Mouse (Mus musculus) hematopoietic stem cell, adult 5-6 weeks (primary cell): ENCODE data around the gene Tmem199. TPM values are rescaled to one million over a fixed set of nuclear protein-coding genes. Genes with fewer than 3 reads are reported as not detected.

Experiments used
- ATAC-seq, 2 experiments: fragments of 125-278 bp in 1 of 2; replicated peaks in 1 of 2; 2 replicates each; pipeline ENCODE4 v1.8.0; 2016 to 2017; ENCODE audit warnings: inconsistent platforms in 2 of 2, mild to moderate bottlenecking in 2 of 2, moderate number of reproducible peaks in 2 of 2, low read depth in 1 of 2, moderate TSS enrichment in 1 of 2; ENCODE audit not compliant: low FRiP score in 2 of 2, poor library complexity in 2 of 2, severe bottlenecking in 2 of 2, insufficient read depth in 1 of 2, low TSS enrichment in 1 of 2
- total RNA-seq: library from RNA; stranded (forward); fragments of 172-1452, 232-1000 nt; gene quantifications from 2 replicates; pipeline ENCODE4 v1.2.3, GENCODE M21; 2017

Gene Tmem199
- total RNA-seq, 1 experiment from 2014 or later, result 27.9 TPM

DNA sequence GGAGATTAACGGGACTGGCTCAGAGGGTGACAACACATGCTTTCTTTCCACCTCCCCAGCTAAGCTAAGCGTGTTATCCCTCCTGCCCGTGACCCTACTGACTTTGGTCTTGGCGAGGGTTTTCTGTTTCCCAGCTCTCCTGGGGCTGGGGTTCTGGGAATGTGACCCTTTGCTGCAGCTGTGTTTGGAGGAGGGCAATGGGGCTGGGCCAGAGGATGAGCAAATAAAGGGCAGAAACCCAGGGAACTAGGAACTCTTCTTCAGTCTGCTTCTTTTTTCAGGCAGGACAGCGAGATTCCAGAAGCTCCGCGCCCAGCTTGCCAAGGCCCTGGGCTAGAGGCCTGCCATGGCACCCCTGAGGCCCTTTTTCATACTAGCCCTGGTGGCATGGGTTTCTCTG, 13.0 kb downstream of the Tmem199 start, which contains the start of gene Vtn:
Gene Vtn, plus strand, starts transcription at position 88 of the 400 bp plus-strand sequence.
- ATAC-seq, result no peak

- ATAC-seq, result peak; percentile 96 to 98
These were observed 14.1 kb downstream of the Tmem199 start, which contains the start of gene Sarm1 for GRCm38 (mm10) chr11:78497544-78498522. Gene Sarm1 (minus strand): TSS chr11:78497754.

DNA sequence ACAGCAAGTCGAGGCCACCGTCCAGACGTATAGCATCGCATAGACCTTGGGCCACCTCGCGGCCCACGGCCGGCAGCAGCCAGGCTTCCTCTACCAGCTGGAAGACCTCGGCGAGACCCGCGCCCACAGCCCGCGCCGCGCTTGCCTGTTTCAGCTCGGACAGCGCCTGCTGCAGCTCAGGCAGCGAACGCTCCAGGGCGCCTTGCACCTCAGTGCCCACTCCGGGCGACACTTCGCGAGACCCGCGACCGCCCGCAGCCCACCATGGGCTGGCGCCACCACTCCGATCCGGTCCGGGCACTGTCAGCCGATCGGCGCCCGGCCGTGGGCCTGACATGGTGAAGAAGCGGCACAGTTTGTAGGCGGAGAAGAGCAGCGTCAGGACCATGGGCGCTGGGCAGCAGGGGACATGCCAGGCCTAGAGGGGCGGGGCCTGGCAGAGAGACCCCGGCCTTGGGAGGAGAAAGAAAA, 14.9 kb downstream of the Tmem199 start:
- ATAC-seq, result no peak

- ATAC-seq, result no peak
These were observed 16.1 kb downstream of the Tmem199 start for GRCm38 (mm10) chr11:78495904-78496303.

DNA sequence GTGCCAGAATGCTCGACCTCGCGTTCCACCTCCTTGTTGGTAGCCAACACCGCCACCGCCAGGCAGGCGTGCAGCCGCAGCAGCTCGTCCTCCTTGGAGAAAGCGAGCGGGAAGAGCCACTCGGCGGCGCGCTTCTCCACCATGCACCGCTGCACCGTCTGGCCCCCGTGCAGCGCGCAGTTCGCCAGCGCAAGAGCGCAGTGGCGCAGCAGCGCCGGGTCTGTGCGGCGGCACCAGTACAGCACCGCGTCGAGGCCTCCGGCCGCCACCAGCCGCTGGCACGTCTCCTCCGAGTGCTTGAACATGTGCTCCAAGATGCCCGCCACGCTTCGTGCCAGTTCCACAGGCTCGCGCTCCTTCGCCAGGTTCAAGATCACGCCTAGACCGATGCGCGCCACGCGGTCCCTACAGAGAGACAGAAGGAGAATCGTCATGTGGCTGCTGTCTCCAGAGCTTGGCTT, 21.2 kb downstream of the Tmem199 start:
- ATAC-seq, result peak in 1 of 2 experiments; percentile 32; a peak in 1 of 4 replicates

DNA sequence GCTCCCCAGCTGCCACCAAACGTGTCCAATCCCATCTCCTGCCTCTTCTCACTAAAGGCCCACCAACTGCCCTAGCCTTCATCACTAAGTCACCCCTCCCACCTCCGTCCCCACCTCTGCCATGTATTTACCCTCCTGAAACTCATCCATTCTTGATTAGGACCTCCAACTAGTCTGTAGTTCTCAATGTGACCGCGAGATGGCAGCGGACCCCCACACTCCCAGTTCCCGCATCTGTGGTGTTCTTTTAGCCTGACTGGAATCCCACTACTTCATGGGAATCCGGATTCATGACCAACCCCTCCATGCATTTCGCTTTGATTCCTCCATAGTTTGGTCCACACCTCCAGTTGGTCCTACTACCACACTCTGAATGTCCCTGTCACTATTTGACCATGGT, 23.8 kb downstream of the Tmem199 start:
- peak; percentile 34 to 49; a peak in 1 of 4 replicates for ATAC-seq

GRCm38 (mm10) chr11:78483639-78484038, 28.3 kb downstream of the Tmem199 start:
- no peak for ATAC-seq

- ATAC-seq, result no peak
These were observed 36.7 kb downstream of the Tmem199 start for GRCm38 (mm10) chr11:78475289-78475688.

DNA sequence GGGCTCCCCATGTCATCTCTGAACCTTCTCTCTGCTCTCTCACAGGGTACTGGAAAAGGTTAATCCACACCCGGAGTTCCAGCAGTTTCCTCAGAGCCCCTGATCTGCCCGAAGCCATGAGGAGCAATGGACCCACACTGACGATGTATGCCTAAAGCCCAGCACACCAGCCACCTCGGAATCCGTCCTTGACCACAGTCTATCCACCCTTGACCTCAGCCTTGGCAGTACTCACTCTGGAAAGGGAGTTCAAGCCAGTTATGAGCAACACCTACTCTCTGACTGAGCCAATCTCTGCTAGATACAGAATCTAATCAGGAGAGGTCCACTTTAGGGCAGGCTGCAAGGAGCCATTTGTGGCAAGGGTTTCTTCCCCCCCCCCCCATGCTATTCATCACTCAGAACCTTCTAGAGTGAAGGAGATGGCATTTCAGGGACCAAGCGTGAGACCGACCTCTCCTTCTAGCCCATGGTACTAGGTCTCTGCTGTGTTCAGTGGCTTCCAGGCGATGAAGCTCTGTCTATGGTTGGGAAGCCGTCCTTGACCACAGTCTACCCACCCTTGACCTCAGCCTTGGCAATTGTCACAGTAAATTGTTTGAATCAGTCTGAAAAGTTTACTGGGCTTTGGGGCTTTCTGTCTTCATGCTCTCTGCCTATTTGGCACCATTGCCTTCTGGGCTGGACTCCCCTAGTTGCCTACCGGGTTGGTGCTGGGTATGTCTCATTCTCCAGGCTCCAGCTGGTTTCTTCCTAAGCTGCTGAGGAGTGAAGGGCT, 40.5 kb downstream of the Tmem199 start:
- no peak for ATAC-seq

DNA sequence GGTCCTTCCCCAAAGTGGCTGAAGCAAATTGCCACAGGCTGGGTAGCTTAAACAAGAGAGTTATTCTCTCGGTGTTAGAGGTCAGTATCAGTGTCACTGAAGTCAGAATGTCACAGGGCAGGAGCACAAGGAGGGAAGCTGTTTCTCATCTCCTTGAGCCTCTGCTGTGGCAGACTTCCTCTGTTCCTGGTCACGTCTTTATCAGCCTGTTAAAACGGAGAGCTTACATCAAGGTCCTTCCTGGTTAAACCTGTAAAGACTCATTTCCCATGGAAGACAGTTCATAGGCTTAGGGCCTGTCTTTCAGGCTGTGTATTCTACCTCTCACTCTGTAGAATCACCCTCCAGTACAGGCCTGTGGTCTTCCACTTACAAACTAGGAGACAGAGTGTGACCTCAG, 44.0 kb downstream of the Tmem199 start:
- no peak for ATAC-seq

GRCm38 (mm10) chr11:78467515-78467914, 44.5 kb downstream of the Tmem199 start:
- no peak for ATAC-seq

GRCm38 (mm10) chr11:78466242-78466912, 45.6 kb downstream of the Tmem199 start:
- ATAC-seq, result no peak

- peak; percentile 90 to 93 for ATAC-seq
These were observed 46.3 kb downstream of the Tmem199 start, which contains the start of gene Slc46a1 for GRCm38 (mm10) chr11:78465568-78466180. Gene Slc46a1 (plus strand): TSS chr11:78465697.

DNA sequence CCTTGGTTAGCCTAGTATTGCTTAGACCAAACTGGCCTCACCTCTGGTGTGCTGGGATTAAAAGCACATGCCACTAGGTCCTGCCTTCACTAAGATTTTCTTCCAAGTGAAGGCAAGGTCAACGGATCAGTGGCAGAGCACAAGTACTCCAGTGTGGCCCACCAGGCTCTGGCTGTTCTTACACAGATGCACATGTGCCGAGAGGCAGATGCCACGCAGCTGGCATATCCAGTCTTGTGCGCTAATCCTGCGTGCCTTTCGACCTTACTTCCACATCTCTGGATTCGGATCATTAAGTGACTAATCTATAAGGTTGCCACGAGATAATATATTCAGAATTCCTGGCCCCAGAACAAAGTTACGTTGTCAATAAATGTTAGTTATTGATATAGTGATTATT, 46.9 kb downstream of the Tmem199 start:
- ATAC-seq, result no peak

DNA sequence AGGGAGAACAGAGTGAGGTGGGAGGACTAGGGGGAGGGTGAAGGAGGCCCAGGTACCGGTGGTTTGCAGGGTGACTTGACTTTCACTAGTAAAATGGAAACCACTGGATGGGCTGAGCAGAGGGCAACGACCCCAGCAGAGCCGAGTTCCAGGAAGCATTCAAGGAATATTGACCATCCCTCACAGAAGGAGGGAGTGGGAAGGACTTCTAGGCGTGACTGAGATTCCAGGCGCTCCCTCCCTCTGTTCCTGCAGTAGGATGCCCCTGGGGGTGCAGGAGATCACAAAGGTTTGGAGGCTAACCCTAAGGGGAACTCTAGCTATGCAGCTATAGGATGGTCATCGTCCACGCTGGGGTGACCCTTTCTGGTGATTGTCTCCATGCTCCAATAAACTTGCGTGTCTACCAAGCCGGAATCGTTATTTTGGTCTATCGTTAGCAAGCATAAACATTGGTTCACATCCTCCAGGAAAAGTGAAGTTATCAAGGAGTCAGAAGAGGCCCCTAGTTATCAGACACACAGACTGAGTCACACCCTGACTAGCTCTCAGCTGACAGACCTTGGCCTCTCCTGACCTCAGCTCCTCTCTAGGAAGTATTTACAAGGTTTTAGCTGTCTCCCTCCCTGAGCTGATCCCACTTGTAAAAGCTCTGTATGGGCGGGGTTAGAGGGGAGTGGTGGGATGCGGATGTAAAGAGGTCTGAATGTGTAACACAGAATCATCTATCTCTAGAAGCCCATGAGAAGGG, 48.5 kb downstream of the Tmem199 start:
- no peak for ATAC-seq

DNA sequence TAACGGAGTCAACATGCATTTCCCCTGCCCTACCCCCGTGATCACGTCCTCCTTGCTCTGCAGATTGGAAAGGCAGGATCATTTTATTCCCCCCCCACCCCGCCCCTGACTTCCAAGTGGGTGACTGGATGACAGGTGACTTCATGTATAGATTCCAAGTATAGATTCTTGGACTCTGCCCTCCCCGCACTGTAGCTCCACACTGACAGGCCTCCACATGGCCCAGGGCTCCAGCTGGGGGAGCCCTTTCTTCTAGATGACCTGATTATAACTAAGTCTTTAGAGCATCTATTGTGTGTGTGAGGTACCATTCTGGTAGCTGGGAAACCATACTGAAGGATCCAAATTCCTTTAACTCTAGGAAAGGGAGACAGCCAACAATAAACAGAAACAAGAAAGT, 49.3 kb downstream of the Tmem199 start:
- ATAC-seq, result no peak
